Comparison of ENCODE assay signal across 8 mouse cellular contexts in the genomic region with DNA sequence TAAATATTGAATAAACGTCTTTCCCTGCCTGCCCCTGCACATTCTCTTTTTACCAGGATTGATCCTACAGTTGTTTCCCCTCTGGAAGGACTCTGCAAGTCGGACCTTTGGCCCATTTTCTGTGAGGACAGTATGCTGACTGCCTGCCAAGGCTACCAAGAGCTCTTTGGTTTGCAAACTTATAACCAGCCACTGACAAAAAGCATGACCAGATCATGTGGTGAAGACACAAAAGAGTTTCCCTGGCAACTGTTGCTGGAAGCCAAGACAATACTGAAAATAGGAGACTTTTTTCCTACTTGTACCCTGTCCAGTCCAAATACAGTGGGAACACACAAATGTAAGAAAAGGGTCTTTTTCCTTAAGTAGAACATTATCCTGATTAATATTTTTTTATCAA.
DNase-seq lines count a peak whose midpoint lies in the region; ATAC-seq lines count a peak whose summit lies in the region.

No protein-coding gene starts in this region.

- no peak overlapping the region for H3K9ac ChIP-seq in heart, embryonic 12.5 days
- no peak overlapping the region for H3K9ac ChIP-seq in midbrain, embryonic 14.5 days (replicated peaks; ENCODE audit: low read length)

- ATAC-seq in heart, embryonic 12.5 days (ENCODE audit: insufficient number of reproducible peaks, low FRiP score) = no peak
- no peak for ATAC-seq in midbrain, embryonic 14.5 days (ENCODE audit: low FRiP score, low TSS enrichment)
- no peak for ATAC-seq in erythroblast, adult 5-6 weeks (replicated peaks; ENCODE audit: low FRiP score, poor library complexity, severe bottlenecking)

- H3K27ac ChIP-seq in heart, embryonic 12.5 days (ENCODE audit: poor library complexity, severe bottlenecking) = no peak overlapping the region
- no peak overlapping the region for H3K27ac ChIP-seq in hindbrain, embryonic 10.5 days
- no peak overlapping the region for H3K27ac ChIP-seq in midbrain, embryonic 14.5 days (replicated peaks; ENCODE audit: low read depth, low read length)

- peaks cover 9% of the 10 kb centered on the region; the same call in 1 of the 2 replicates for H3K4me1 ChIP-seq in heart, embryonic 12.5 days (replicated peaks)
- peaks cover 16% of the 10 kb centered on the region for H3K4me1 ChIP-seq in hindbrain, embryonic 10.5 days (replicated peaks)
- no peaks in the 10 kb centered on the region for H3K4me1 ChIP-seq in midbrain, embryonic 14.5 days (ENCODE audit: control insufficient read depth, insufficient read depth, low read length)

- DNase-seq in heart, adult 18-20 months = peak; percentile 79 to 90
- peak; percentile 37 for DNase-seq in brain, embryonic 18.5 days (ENCODE audit: low read depth, low spot score)
- DNase-seq in hindbrain, embryonic 10.5 days (ENCODE audit: low spot score) = peak; percentile 7
- DNase-seq in layer of hippocampus, adult 8-10 months (ENCODE audit: low spot score in 2 of 2) = peak; percentile 61 to 74
- peak; percentile 70 for DNase-seq in midbrain, embryonic 14.5 days
- no peak for DNase-seq in MN1 (ENCODE audit: low spot score)

- H3K4me2 ChIP-seq in heart, embryonic 12.5 days = no peak overlapping the region
- H3K4me2 ChIP-seq in midbrain, embryonic 14.5 days (ENCODE audit: low read length) = no peak overlapping the region

- no peaks in the 10 kb centered on the region for H3K9me3 ChIP-seq in heart, embryonic 12.5 days (replicated peaks)
- no peaks in the 10 kb centered on the region for H3K9me3 ChIP-seq in hindbrain, embryonic 10.5 days
- H3K9me3 ChIP-seq in midbrain, embryonic 14.5 days (ENCODE audit: control insufficient read depth, low read length) = no peaks in the 10 kb centered on the region

- 66% methylated on average over 2 of the region's 2 CpGs for WGBS in heart, embryonic 12.5 days
- WGBS in hindbrain, embryonic 10.5 days = 50% methylated on average over 2 of the region's 2 CpGs
- WGBS in midbrain, embryonic 14.5 days = 32% methylated on average over 2 of the region's 2 CpGs

- H3K36me3 ChIP-seq in heart, embryonic 12.5 days = peaks cover 51% of the 10 kb centered on the region
- H3K36me3 ChIP-seq in hindbrain, embryonic 10.5 days = peaks cover 28% of the 10 kb centered on the region
- H3K36me3 ChIP-seq in midbrain, embryonic 14.5 days (ENCODE audit: control insufficient read depth, insufficient read depth, low read length) = peaks cover 12% of the 10 kb centered on the region

- H3K27me3 ChIP-seq in heart, embryonic 12.5 days (replicated peaks) = no peaks in the 10 kb centered on the region
- no peaks in the 10 kb centered on the region for H3K27me3 ChIP-seq in hindbrain, embryonic 10.5 days (ENCODE audit: insufficient read depth, poor library complexity, severe bottlenecking)
- H3K27me3 ChIP-seq in midbrain, embryonic 14.5 days (ENCODE audit: control insufficient read depth, insufficient read depth, low read length) = no peaks in the 10 kb centered on the region

- no peak overlapping the region for H3K4me3 ChIP-seq in heart, embryonic 12.5 days
- H3K4me3 ChIP-seq in hindbrain, embryonic 10.5 days = no peak overlapping the region
- H3K4me3 ChIP-seq in midbrain, embryonic 14.5 days (replicated peaks; ENCODE audit: low read depth, low read length) = no peak overlapping the region
